Mouse (Mus musculus) limb, embryonic 13.5 days (tissue): ENCODE data around the gene Josd1. TPM values are rescaled to one million over a fixed set of nuclear protein-coding genes. Genes with fewer than 3 reads are reported as not detected.

Source experiments
- ATAC-seq: fragments of 200-750 bp; cut with Nextera tagmentation; 2 replicates; pipeline ENCODE4 v1.8.0; 2017; ENCODE audit warnings: low read depth, moderate number of reproducible peaks, moderate TSS enrichment; ENCODE audit not compliant: low FRiP score
- H3K27ac ChIP-seq: fragments of 300-500 bp; sonication (generic); 2 replicates; pipeline ENCODE4 v1.5.1; 2015; ENCODE audit warnings: inconsistent platforms, mild to moderate bottlenecking, moderate library complexity
- H3K27me3 ChIP-seq: fragments of 300-500 bp; sonication (generic); 2 replicates; pipeline ENCODE4 v1.6.1; 2015; ENCODE audit warnings: mild to moderate bottlenecking, inconsistent platforms
- H3K36me3 ChIP-seq: fragments of 300-500 bp; sonication (generic); 2 replicates; pipeline ENCODE4 v1.6.1; 2015; ENCODE audit warnings: inconsistent platforms, mild to moderate bottlenecking, moderate library complexity
- H3K4me1 ChIP-seq: fragments of 300-500 bp; sonication (generic); 2 replicates; pipeline ENCODE4 v1.6.1; 2015; ENCODE audit warnings: inconsistent platforms
- H3K4me2 ChIP-seq: fragments of 300-500 bp; sonication (generic); replicated peaks from 2 replicates; pipeline ENCODE4 v1.6.1; 2015; ENCODE audit warnings: inconsistent platforms, mild to moderate bottlenecking, moderate library complexity
- H3K4me3 ChIP-seq: fragments of 300-500 bp; sonication (generic); 2 replicates; pipeline ENCODE4 v1.5.1; 2015; ENCODE audit warnings: moderate library complexity, mild to moderate bottlenecking, inconsistent platforms
- H3K9ac ChIP-seq: fragments of 300-500 bp; sonication (generic); 2 replicates; pipeline ENCODE4 v1.6.1; 2015; ENCODE audit warnings: mild to moderate bottlenecking, inconsistent platforms
- H3K9me3 ChIP-seq: fragments of 300-500 bp; sonication (generic); 2 replicates; pipeline ENCODE4 v1.6.1; 2016; ENCODE audit warnings: inconsistent platforms
- WGBS: fragments of 180-500 bp; shearing (Covaris S2); methylation state at CpG from one replicate; pipeline ENCODE4 v1.1.7; 2015; 5-methylcytosine and 5-hydroxymethylcytosine counted together
- polyA plus RNA-seq: library from polyadenylated mRNA; unstranded; fragments of >200 nt; fragmentation: Nextera tagmentation; extraction: Ambion mirVana; gene quantifications from 2 replicates; pipeline ENCODE4 v1.2.1, GENCODE M21; 2015

The Josd1 gene
- polyA plus RNA-seq, 1 experiment from 2014 or later, result 26.7 TPM

DNA sequence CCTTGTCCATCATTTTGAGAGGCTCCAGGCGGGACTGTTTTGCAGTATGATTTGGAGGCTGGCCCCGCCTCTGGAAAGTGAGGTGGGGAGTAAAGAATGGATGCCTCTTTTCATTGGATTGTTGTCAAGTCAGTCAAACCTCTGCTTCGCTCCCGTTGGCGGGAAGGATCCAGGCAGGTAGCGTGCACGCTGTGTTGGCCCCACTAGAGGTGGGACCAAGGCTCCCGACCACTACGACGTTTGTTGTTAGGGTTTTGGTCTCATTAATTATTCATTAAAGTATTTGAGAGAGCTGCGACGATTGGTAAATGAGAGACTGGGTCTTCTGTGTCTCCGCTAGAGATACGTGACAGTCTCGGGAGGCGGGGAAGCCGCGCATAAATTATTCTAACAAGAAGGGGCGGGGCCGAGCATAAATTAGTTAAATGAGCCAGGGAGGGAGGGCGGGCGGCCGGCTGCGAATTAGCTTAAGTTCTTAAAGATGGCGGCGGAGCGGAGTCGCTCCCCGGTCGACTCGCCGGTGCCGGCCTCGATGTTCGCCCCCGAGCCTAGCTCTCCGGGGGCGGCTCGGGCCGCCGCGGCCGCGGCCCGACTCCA lies 2.8 kb upstream of the Josd1 start, which contains the start of gene Gtpbp1:
Gene Gtpbp1 (plus strand): TSS at position 420 of the 597 bp plus-strand sequence.
- no peaks in the 10 kb centered on the region for H3K27me3 ChIP-seq
- no peaks in the 10 kb centered on the region for H3K9me3 ChIP-seq
- peak within 1 kb of the TSS; percentile 94 for H3K9ac ChIP-seq
- peak within 1 kb of the TSS; percentile 69; the same call in 1 of the 2 replicates for H3K27ac ChIP-seq
- peaks cover 52% of the 10 kb centered on the region for H3K4me1 ChIP-seq
- peaks cover 12% of the 10 kb centered on the region for H3K36me3 ChIP-seq
- ATAC-seq, result peak; percentile 97
- peak within 1 kb of the TSS; percentile 97 for H3K4me2 ChIP-seq
- peak within 1 kb of the TSS; percentile 92 for H3K4me3 ChIP-seq
- 0% methylated on average over 44 of the region's 45 CpGs for WGBS

DNA sequence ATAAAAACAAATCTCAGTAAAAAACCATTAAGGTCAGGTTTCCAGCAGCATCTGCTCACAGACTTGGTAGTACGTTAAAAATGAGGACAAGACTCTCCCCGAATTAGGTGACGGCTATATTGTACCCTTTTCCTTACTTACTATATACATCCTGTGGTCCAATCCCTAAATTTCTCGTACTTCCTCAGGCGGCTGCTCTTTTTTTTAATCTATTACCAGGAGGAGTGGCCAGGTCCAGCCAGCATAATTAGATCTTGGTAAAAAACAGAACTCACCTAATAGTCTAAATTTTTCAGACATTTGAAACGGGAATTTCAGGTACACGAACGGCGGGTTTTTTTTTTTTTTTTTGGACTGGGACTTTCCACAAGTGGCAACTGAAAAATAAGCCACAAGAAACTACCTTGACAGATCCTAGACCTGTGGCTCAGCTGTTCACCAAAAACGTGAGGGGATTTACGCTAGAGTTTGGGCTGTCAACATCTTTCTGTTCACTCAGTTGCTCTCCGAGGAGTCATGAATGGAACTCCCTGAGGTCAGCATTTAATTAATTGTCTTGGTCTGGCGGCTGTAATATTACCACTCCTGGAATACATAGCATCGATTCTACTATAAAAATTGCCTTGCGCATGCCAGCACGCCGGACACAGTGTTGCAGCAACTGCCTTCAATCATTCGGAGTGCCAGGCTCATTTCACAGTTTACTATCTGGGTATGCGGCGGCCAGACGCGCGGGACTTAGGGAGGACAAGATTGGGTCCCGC lies 2.1 kb upstream of the Josd1 start:
- H3K27ac ChIP-seq, result peak overlapping the region; percentile 52; the same call in 1 of the 2 replicates
- ATAC-seq, result no peak

DNA sequence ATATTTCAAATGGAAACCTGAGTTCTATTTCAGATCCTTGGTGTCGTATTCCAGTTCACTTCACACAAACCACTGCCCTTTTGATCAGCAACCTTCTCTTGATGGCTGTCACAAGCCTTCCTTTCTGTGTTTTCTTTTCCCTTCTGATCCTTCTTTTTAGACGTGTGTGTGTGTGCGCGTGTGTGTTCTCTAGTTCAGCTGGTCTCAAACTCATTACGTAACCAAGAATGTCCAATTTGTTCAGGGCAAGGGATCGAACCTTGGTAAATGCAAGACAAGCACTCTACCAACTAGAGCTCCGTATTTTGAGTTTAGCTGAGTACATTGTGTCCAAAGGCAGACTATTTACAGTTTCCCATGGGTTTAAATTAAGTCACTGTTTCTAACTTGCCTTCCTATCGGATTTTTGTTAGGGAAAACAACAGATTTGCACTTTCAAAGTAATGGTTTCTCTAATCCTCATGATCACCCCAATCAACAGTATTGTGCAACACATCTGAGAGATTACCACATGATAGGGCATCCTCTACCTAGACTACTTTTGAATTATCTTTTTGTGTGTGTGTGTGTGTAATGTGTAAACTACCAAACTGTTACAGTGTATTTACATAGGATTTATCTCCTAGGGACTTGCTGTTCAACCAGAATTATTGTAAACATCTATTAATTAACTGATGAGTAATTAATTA lies 693 bp upstream of the Josd1 start:
- ATAC-seq, result no peak
- Histone ChIP-seq H3K27me3 (no peaks in the 10 kb centered on the region), H3K27ac (peak overlapping the region; percentile 96), H3K4me1 (peaks cover 67% of the 10 kb centered on the region), H3K4me3 (peak overlapping the region; percentile 91), H3K9me3 (no peaks in the 10 kb centered on the region), H3K36me3 (no peaks in the 10 kb centered on the region), H3K9ac (peak overlapping the region; percentile 96), H3K4me2 (peak overlapping the region; percentile 86)
- WGBS, result 2% methylated on average over 8 of the region's 8 CpGs

More for the DNA sequence above, 2.1 kb upstream of the Josd1 start:
- Histone ChIP-seq H3K4me3 (peak overlapping the region; percentile 92), H3K4me2 (peak overlapping the region; percentile 97), H3K27me3 (no peaks in the 10 kb centered on the region), H3K36me3 (peaks cover 5% of the 10 kb centered on the region), H3K9ac (peak overlapping the region; percentile 48; the same call in 1 of the 2 replicates), H3K9me3 (no peaks in the 10 kb centered on the region), H3K4me1 (peaks cover 59% of the 10 kb centered on the region)
- WGBS, result 10% methylated on average over 24 of the region's 24 CpGs

DNA sequence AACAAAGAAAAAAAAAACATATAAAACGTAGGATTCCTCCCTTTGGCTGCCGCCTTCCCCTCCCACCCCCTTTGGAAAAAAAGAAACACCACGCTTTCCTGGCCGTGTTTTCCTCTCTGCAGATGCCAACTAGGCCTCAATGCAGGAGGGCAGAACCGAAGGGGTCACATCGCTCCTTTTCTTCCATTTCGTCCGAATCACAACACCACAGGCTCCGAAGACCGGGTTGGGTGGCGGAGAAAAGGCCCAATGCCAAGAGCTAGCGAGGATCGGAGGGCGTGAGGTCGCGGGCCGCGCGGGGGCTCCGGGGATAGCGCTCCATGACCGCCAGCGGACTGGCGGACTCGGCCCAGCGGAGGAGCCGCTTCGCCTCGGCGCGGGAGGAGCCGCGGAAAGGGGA lies 544 bp downstream of the Josd1 start:
- ATAC-seq, result no peak

DNA sequence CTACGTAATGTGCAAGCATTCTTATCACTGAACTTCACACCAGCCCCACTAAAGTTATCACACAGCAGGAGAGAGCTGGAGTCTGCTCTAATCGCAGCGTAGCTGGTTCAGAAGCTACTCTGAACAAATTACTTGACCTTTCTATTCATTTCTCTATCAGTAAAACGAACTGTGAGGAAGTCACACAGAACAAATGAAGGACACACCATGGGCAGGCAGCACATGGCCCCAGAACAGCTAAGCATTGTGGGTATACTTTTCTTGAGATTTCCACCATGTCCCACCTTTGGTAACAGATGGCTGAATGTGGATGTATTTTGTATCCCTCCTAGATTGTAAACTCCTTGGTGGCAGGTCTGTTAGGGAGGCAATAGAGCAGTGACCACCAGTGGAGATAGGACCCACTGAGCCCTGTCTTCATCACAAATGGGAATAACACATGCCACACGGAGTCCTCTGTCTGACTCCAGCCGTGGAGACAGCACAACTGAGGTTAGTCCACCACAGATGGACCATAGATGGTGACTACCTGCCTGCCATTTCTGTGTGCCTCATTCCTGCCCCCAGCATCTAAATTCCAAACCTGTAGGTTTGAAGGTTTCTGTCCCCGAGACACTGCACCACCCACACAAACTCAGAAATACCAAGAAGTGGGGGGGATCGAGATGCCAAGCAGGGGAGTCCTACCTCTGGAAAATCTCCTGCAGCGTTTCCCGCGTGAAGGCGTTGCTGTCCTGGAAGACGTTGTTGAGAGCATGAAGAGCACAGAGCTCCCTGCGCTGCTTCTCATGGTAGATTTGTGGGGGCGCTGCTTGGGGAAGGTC lies 1.5 kb downstream of the Josd1 start:
- 15% methylated on average over 15 of the region's 15 CpGs for WGBS

More for the DNA sequence above, 544 bp downstream of the Josd1 start:
- H3K4me2 ChIP-seq, result peak overlapping the region; percentile 86
- H3K4me1 ChIP-seq, result peaks cover 64% of the 10 kb centered on the region
- peak overlapping the region; percentile 96 for H3K27ac ChIP-seq
- no peaks in the 10 kb centered on the region for H3K9me3 ChIP-seq
- peak overlapping the region; percentile 96 for H3K9ac ChIP-seq
- WGBS, result under 1% methylated on average over 33 of the region's 33 CpGs
- no peaks in the 10 kb centered on the region for H3K36me3 ChIP-seq
- no peaks in the 10 kb centered on the region for H3K27me3 ChIP-seq
- peak overlapping the region; percentile 91 for H3K4me3 ChIP-seq

DNA sequence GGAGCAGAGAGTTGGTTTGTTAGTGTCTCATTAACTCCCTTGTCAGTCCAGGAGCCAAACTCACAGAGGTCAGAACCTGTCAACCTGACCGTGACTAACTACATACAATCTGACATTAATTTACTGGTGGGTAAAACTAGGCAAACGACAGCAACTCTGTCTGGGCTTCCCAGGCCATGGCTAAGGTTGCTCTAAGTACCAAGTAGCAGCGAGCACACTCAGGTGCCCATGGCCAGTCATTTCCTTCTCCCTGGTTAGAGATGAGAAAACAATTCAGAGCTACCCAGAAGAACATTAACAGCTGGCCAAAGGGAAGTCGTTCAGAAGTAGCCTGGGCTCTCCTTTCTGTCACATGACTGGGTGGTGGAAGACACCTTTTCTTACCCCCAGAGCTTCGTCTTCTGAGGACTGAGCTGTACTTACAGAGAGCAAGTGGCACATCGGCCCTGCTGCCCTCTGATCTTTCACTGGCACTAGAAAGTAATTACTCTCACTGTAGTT lies 2.5 kb downstream of the Josd1 start:
- H3K4me2 ChIP-seq, result peak overlapping the region; percentile 86
- no peaks in the 10 kb centered on the region for H3K9me3 ChIP-seq
- ATAC-seq, result no peak
- peak overlapping the region; percentile 96 for H3K9ac ChIP-seq
- 21% methylated on average over 6 of the region's 6 CpGs for WGBS
- peaks cover 62% of the 10 kb centered on the region for H3K4me1 ChIP-seq
- no peak overlapping the region for H3K27ac ChIP-seq
- H3K27me3 ChIP-seq, result no peaks in the 10 kb centered on the region
- peak overlapping the region; percentile 91 for H3K4me3 ChIP-seq
- no peaks in the 10 kb centered on the region for H3K36me3 ChIP-seq

More for the DNA sequence above, 1.5 kb downstream of the Josd1 start:
- no peaks in the 10 kb centered on the region for H3K9me3 ChIP-seq
- ATAC-seq, result no peak
- no peaks in the 10 kb centered on the region for H3K27me3 ChIP-seq
- H3K4me3 ChIP-seq, result peak overlapping the region; percentile 91
- peak overlapping the region; percentile 96 for H3K9ac ChIP-seq
- no peaks in the 10 kb centered on the region for H3K36me3 ChIP-seq
- H3K4me1 ChIP-seq, result peaks cover 56% of the 10 kb centered on the region
- no peak overlapping the region for H3K27ac ChIP-seq
- peak overlapping the region; percentile 86 for H3K4me2 ChIP-seq

DNA sequence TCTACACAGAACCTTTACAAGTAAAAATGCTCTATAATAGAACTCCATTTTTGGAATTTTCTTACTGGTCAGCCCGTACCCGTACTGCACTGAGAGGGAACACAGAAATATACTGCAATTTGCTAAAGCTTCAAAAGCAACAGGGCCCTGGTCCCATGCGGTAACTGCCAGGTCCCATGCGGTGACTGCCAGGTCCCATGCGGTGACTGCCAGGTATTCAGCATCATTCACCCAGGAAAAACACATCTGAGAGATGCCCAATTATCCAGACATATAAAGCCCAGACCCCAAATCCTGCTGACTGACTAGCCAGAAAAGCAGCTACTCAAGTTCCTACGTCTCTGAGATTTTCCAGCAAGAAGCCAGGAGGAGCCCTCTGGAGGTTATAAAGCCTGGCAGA lies 3.1 kb downstream of the Josd1 start:
- WGBS, result 76% methylated on average over 6 of the region's 6 CpGs
- Histone ChIP-seq H3K9ac (peak overlapping the region; percentile 96), H3K4me1 (peaks cover 57% of the 10 kb centered on the region), H3K36me3 (peaks cover 2% of the 10 kb centered on the region), H3K27me3 (no peaks in the 10 kb centered on the region), H3K4me3 (peak overlapping the region; percentile 91), H3K9me3 (no peaks in the 10 kb centered on the region), H3K27ac (no peak overlapping the region), H3K4me2 (peak overlapping the region; percentile 86)
- no peak for ATAC-seq

DNA sequence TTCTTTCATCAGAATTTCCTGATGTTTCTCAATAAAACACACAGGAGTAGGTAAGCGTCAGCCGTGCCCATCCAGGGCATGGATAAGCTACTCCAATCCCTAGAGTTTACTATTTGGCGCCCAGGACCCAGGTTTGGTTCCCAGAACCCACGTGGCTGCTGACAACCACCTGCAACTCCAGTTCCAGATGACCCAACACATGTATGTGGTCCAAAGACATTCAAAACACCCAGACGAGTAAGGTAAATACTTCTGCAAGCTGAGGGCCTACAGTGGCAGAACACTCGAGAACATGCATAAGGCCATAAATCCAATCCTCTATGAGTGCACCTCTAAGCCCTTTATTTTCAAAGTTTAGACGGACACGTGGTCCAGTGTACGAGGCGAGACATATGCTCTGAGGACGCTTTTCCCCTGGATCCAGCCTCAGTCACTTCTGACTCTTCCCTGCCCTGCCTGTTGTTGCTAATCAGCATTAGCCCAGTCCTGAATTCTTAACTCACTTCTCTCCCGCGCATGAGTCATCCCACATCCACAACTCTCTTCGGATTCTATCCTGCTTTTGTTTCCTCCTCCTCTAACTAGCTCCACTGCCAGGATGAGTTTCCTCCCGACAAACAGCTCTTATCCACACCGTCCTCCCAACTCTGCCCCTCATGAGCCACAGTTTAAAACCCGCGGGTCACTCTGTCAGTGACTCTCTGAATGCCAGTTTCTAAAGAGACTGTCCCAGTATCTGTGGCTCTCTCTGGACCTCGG lies 3.8 kb downstream of the Josd1 start:
- peak overlapping the region; percentile 91 for H3K4me3 ChIP-seq
- H3K9me3 ChIP-seq, result no peaks in the 10 kb centered on the region
- peaks cover 7% of the 10 kb centered on the region for H3K36me3 ChIP-seq
- no peak for ATAC-seq
- no peak overlapping the region for H3K27ac ChIP-seq
- 78% methylated on average over 19 of the region's 19 CpGs for WGBS
- H3K27me3 ChIP-seq, result no peaks in the 10 kb centered on the region
- peak overlapping the region; percentile 86 for H3K4me2 ChIP-seq
- peaks cover 53% of the 10 kb centered on the region for H3K4me1 ChIP-seq
- peak overlapping the region; percentile 96 for H3K9ac ChIP-seq

DNA sequence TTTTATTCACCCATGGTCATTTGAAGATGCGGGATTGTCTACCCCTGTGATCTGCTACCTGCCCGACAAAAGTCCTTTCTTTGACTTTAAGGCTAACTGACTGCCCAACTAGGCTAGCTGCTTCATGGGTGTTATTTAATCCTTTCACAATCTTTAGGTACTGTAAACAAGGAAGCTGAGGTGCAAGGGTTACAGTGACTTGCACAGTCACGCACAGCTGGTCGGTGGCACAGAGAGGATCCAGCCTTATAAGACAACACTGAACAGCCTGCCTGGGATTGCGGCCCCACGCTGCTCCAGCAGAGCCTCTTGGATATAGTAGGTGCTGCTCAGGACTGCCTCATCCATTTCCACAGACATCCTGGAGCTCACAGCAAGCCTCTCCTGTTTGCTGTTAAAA lies 4.6 kb downstream of the Josd1 start:
- WGBS, result 94% methylated on average over 6 of the region's 6 CpGs
- ATAC-seq, result no peak
- H3K4me1 ChIP-seq, result peaks cover 48% of the 10 kb centered on the region
- H3K36me3 ChIP-seq, result peaks cover 11% of the 10 kb centered on the region
- no peak overlapping the region for H3K4me3 ChIP-seq
- no peaks in the 10 kb centered on the region for H3K9me3 ChIP-seq
- H3K4me2 ChIP-seq, result no peak overlapping the region; the same call in 1 of the 2 replicates
- no peak overlapping the region for H3K9ac ChIP-seq
- no peak overlapping the region for H3K27ac ChIP-seq
- no peaks in the 10 kb centered on the region for H3K27me3 ChIP-seq

DNA sequence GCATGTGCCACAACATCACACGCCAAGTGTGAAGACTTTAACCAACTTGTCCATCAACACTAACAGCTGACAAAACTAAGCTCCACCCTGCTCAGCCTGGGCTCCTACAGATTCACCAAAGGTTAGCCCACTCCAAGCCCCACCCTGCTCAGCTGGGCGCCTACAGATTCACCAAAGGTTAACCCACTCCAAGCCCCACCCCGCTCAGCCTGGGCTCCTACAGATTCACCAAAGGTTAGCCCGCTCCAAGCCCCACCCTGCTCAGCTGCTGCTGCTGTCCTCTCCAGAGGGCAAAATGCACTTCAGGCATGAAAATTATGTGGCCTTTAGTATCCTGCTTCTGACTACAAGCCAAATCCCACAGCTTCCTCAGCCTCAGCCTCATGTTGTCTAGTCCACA lies 5.7 kb downstream of the Josd1 start:
- H3K27ac ChIP-seq, result no peak overlapping the region
- ATAC-seq, result no peak
- WGBS, result 88% methylated on average over 4 of the region's 4 CpGs

DNA sequence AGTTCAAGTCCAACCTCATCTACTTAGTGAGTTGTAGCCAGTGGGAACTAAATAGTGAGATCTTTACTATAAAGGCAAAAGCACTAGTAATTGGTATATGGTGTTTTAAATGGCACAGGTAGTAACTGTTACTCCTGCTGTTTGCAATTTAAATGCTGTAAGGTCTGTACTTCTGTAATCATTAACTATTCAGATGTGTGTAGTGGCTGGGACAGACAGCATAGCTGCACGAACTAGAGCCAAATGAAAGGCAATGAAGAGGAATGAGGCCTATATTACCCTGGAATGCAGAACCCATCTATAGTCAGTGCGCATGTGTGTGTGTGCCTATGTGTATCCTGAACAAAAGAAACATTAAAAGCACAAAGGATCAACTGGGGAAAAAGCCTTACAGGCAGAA lies 9.8 kb downstream of the Josd1 start:
- Histone ChIP-seq H3K4me1 (peaks cover 11% of the 10 kb centered on the region), H3K36me3 (peaks cover 60% of the 10 kb centered on the region), H3K27ac (no peak overlapping the region), H3K4me3 (no peak overlapping the region), H3K9ac (no peak overlapping the region), H3K4me2 (no peak overlapping the region), H3K9me3 (no peaks in the 10 kb centered on the region), H3K27me3 (no peaks in the 10 kb centered on the region)
- 88% methylated on average over 2 of the region's 2 CpGs for WGBS
- no peak for ATAC-seq

More for the DNA sequence above, 5.7 kb downstream of the Josd1 start:
- Histone ChIP-seq H3K36me3 (peaks cover 21% of the 10 kb centered on the region), H3K27me3 (no peaks in the 10 kb centered on the region), H3K4me2 (no peak overlapping the region), H3K4me1 (peaks cover 47% of the 10 kb centered on the region), H3K9me3 (no peaks in the 10 kb centered on the region), H3K4me3 (no peak overlapping the region), H3K9ac (no peak overlapping the region)
